Mouse (Mus musculus) 3T3-L1 (cell line): Measurements from ENCODE around the gene Rnf126.
A peak's percentile ranks its signal among the peaks of the same experiment; 100 is the strongest.

ENCODE experiments used
- DNase-seq: peaks from one replicate; pipeline ENCODE4 v3.0.0-alpha.2; 2015; ENCODE audit warnings: low read depth, low spot score

Gene Rnf126

DNA sequence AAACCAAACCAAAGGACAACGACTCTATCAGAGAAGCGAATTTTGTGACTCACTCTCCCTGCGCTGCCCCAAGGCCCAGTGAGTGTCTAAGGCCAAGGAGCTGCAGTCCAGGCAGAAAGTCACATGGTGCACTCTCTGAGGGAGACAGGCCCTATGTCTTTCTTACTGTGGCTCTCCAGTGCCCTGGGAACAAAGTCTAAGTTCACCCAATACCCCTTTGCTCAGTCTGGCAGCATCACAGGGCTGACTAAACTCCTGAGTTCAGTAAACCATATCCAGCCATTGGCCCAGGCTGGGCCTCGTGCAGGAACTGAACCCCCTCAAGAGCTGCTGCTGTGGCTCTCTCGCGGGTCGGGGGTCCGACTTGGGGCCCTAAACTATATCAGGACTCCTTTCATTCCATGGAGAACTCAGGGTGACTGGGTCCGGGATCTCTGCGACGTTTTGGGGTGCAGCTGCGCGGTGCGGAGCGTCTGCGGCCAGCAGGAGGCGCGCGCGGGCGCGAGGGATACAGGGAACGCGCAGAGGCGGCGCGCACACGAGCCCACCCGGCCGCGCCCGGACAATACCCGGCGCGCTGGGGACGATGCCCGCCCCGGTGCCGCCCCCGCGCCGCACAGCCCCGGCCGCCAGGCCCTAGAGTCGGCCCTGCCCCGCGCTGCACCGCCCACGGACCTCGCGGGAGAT is 26.4 kb upstream of the Rnf126 start, which contains the start of gene Palm:
Gene Palm, plus strand, starts transcription at position 522 of the 687 bp plus-strand sequence.
- peak; percentile 66 for DNase-seq

DNA sequence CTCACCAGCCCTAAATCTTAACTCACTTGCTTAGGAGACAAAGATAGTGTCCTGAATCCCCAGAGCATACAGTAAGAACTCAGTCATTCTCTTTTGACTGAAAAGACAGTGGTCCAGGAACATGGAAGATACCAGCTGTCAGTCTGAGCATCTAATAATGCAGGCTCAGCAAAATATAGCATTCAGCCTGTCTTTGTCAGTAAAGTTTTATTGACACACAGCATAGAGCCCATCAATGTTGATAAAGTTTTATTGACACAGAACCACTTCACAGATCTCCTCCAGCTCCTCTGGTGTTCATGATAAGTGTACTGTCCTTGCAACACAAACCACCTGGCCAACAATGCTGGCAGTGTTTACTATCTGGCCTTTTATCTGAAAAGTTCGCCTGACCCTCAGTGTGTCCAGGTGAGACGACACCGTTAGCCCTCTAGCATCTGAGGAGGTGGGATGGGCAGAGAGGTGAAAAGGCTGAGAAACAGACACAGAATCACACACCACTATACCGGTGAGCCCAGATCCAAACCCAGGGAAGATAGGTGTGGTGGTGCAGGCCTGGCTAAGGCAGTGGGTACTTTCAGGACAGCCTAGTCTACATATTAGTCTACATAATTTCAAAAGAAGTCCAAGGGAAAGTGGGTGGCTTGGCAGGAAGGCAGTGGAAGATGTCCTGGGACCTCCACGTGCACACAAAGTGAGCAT is 25.7 kb upstream of the Rnf126 start:
- DNase-seq: no peak

DNA sequence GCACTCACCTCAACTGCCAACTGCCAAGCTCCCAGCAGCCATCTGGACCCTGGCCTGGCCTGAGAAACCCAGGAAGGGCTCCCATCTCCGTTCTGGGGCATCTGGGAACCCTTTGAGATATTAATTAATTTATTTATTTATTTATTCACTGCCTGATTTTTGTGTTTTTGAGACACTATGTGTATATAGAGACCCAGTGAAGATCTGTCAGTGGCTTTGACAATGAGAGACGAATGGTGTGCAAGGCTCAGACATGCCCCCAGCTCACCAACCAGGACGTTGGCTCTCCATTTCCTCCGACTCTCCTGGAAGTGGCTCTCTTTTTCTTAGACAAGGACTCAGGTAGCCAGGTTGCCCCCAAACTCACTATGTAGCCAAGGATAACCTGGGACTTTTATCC is 24.1 kb upstream of the Rnf126 start, which contains the start of gene Prss57:
Gene Prss57, minus strand, starts transcription at position 101 of the 400 bp plus-strand sequence.
- no peak for DNase-seq

DNA sequence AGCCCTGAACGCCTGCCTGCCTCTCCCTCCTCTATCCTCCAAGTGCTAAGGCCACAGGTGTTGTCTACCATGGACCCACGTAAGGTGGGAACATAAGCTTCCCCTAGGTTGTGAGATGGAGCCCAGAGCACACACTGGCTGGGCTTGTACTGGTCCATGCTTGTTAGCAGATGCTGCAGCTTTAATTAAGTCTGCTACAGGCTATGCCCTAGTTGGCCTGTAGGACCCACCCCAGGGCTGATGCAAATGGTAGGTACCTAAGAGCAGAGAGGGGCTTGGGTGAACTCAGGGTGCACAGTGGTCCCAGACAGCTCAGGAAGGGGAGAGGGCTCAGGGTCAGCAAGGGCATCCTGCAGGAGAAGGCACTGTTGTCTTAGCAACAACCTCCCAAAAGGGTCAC is 22.8 kb upstream of the Rnf126 start:
- no peak for DNase-seq

DNA sequence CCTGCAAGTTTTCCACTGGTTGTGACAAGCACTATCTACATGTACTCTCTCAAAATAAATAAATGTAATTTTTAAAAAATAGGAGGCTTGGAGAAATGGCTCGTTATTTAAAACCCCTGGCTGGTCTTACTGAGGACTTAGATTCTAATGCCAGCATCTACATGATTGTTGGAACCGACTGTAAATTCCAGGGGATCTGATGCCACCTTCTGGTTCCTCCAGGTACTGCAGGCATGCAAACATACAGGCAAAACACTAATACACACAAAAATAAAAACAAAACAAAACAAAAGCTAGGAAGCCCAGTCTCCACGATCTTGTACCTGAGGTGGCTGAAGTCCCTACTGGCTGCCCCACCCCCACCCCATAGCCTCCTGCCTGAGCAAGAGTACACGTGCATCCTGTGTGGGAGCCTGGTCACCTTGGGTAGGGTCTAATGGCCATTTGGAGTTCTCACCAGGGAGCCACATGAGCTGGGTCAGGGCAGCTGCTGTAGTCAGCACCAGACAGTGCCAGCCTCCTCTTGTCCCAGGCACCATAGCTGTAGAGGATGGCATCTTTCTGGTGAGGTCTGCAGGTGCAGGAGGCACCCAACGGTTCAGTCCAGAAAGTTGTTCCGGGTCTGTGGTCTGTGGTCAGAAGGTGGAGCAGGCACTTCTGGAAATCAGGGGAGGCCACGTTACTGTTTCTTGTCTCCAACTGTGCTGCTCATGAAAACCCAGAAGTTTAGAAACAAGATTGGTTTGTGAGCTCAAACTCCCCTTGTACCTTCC is 21.8 kb upstream of the Rnf126 start:
- peak; percentile 88 for DNase-seq

DNA sequence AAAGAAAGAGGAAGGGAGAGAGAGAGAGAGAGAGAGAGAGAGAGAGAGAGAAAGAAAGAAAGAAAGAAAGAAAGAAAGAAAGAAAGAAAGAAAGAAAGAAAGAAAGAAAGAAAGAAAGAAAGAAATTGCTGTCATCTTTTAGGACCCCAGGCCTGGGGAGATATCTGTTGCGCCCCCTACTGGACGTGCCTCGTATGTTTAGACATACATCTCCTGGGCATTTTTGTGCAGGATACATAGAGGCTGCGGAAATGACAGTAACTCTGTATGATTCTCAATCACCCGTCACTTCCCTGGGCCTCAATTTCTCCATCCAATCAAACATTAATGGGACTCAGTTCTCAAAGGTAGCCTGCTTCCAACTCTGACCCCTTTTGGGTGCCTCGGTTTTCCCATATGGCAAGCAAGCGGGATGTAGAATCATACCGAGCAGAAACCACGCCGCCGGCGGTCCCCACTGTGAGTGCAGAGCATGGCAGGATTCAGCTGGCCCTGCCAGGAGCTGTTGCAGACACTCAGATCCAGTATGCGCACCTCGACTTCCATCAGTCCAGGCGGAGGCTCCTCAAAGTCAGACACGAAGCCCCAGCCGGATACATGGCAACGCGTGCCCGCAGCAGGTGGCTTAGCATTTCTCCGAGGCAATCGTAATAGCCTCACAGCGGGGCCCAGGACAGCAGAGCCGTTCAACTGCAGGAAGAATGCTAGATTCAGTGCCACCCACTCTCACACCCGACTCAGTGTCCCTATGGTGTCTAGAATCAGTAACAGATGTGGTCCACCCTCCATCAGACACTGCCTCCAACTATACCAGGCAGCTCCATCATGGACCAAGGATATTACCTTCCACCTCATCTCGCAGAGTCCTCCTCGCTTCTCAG is 17.4 kb upstream of the Rnf126 start:
- DNase-seq: peak; percentile 51

DNA sequence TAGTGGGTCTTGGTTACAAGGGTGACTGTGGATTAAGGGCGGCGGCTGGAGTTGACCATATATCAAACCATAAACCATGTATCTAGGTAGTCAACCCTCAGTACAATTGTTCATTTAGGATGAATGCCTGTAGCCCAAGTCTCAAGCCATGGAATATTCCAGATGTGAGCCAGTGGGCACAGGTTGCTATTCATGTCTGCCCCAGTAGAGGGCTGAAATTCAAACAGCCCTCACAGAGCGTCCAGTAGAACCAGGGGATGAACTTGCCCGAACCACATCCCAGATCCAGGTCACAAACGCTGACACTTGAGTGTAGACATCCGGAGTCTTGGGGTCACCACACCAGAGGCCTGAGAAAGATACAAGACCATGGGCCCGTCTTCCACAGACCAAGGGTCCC is 16.3 kb upstream of the Rnf126 start:
- peak; percentile 62 for DNase-seq

DNA sequence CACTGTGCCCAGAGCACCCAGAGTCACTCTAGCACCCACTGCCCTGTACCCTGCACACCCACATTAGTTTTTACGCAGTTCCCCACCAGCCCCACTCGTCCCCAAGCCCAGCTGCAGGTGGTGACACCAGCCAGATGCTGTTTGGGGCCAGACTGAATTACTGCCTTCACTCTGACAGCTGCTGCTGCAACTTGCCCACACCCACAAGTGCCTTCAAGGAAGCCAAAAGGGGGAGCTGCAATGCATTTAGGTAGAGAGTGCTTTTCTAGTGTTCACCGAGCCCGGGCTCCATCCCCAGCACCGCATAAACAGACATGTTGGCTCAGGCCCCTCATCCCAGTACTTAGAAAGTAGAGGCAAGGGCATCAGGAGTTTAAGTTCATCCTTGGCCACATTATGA is 15.2 kb upstream of the Rnf126 start:
- DNase-seq: no peak

DNA sequence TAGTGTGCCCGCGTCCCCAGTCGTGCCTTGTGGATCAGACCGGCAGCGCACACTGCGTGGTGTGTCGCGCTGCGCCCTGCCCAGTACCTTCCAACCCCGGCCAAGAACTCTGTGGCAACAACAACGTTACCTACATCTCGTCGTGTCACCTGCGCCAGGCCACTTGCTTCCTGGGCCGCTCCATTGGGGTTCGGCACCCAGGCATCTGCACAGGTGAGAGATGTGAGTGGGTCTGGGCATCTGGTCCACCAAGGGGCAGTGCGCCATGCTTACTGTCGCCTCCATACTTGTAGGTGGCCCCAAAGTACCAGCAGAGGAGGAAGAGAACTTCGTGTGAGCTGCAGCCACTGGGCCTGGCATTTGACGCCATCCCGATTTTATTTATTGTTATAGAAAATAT is 14.4 kb upstream of the Rnf126 start:
- DNase-seq: no peak

DNA sequence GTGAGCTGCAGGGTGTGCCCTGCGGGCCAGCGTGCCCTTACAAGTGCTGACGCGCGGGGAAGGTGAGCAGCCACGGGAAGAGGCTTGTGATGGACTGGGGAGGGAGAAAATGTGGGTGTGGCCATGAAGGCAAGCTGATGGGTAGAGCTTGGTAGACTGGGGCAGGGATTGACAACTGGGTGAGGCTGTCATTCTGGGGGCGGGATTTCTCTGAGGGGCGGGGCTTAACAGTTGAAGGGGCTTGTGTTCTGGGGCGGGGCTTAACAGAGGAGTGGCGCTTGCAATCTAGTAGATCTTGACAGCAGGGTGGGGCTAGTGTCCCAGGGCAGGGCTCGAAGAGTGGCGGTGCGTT is 13.9 kb upstream of the Rnf126 start:
- DNase-seq: no peak

DNA sequence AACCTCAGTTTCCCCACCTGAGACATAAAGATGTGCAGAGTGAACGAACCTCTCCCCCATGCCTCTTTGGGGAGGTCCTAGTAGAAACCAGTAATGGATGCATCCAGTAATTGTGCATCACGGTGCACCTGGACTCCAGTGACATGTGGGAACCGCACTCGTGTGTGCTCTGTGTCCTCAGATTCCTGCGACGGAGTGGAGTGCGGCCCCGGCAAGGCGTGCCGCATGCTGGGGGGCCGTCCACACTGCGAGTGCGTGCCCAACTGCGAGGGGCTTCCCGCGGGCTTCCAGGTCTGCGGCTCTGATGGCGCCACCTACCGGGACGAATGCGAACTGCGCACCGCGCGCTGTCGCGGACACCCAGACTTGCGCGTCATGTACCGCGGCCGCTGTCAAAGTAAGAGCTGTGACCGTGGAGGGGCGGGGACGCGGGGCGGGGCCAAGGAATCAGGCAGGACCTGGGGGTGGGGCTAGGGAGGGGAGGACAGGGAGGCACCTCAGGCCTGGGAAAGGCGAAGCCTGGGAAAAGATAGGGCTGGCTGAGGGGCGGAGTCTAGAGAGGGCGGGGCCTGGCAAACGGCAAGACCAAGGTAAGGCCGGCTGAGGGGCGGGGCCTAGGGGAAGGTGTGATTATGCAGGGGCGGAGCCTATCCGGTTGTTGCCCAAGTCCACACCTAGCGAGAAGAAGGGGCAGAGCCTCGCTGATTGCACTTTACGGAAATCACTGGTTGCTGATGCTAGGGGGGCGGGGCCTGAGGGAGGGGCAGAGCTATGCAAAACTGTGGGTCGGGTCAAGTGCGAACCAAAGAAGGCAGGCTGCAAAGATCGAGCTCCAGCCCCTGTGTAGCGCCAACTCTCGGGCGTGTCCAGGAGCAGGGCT is 13.3 kb upstream of the Rnf126 start:
- DNase-seq: no peak

DNA sequence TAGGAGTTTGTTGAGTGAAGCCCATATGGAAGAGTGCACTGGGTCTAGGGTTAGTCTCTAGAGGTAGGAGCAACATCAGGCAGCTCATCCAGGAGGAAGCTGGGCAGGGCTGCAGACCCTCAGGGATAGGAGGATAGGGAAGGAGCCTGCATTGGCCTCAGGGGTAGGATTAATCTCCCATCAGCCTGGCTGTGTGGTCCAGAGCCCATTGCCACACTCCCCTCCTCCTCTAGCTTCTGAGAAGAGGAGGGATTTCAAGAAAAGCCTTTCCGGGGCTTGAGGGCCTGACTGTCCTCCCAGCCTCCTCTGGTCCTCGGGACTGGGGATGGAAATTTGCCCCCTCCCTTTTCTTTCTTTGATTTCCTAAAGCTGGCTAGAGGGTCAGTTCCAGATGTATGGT is 12.4 kb upstream of the Rnf126 start:
- DNase-seq: no peak

DNA sequence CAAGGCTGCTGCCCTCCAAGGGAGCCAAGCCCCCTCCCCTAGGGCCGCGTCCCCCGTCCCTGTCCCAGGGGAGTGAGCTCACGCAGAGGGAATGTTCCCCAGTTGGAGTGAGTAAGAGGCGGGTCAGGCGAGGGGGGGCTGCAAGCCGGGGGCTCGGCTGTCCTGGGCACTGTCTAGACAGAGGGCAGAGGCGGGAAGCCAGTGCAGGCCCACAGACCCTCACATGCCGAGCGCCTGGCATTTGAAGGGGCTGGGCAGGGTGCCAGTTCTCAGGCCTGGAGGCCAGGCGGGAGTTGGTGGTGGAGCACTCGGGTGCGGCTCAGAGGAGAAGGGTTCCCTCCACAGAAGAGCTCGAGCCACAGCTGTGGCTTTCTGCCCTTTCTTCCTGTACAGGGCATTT is 11.3 kb upstream of the Rnf126 start:
- DNase-seq: no peak

DNA sequence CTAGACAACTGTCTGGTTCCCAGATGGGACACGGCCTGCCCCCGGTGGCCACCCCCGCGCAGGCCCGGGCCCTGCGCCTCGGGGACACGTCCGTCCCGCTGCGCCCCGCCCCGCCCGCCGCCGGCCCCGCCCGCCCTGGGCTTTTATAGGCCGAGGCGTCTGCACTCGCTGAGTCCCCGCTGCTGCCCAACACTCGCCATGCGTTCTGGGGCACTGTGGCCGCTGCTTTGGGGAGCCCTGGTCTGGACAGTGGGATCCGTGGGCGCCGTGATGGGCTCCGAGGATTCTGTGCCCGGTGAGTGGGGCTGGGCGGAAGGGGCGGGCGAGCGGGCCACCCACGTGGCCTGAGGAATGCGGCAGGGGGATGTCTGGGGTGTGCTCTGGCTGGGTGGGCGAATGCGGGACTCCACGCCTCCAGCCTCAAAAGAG is 10.4 kb upstream of the Rnf126 start, which contains the start of gene Fstl3:
Gene Fstl3, plus strand, starts transcription at position 170 of the 429 bp plus-strand sequence.
- no peak for DNase-seq

DNA sequence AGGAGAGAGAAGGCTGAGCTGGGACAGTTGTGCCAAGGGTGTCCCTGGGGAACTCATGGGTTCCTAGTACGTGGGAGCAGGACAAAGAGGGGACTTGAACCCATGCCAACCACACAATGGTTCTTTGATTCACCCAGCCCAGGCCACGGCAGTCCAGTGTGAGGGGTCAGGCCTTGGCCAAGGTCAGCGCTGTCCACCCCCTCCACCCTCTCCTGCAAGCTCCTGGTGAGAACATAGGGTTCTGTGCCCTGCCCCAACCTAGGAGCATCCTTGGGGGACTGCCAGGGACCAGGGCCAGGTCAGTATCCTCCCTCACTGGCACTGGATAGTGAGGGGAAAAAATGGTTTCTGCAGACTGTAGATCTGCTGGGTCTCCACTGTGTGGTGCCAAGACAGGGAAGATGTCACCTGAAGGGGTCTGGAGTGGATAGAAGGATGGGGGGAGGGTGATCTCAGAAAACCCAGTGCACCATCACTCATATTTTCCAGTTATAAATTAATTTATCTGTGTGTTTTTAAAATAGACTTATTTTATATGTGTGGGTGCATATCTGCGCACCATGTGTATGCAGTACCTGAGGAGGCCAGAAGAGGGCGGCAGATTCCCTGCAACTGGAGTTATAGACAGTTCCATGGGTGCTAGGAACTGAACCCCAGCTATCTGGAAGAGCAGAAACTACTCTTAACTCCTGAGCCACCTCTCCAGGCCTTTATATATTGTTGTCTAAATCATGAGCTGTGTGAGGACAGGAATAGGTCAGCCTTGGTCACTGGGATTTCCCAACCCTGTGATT is 7.9 kb upstream of the Rnf126 start:
- no peak for DNase-seq

DNA sequence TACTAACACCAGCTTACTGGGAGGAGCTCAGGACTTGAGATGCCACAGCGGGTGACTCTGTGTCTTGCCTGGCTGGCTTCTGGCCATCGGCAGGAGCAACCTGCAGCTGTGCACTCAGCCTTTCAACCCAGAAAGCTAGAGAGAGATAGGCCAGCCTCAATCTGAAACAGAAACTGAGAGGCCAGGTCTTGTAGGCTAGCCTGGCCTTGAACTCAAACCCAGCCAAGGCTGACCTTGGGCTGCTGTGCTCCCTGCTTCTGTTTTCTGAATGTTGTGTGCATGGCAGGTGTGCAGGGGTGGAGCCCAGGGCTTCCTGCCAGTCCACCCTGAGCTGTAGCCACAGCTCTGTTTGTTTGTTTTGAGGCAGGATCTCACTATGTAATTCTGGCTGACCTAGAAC is 6.5 kb upstream of the Rnf126 start:
- no peak for DNase-seq

DNA sequence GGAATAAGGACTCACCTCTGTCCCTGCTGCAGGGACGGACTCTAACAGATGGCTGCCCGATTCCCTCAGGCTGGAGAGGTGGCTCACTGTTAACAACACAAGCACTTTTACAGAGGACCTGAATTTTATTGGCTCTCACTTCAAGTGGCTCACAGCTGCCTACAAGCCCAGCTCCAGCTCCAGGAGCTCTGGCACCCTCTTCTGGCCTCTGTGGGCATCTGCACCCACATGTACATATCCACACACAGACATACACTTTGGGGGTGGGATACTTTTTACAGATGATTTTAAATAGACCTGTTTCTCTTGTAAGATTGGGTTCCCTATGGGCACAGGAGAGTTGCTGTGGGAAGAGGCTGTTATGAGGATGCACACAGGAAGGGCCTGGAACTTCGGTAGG is 5.6 kb upstream of the Rnf126 start:
- no peak for DNase-seq

DNA sequence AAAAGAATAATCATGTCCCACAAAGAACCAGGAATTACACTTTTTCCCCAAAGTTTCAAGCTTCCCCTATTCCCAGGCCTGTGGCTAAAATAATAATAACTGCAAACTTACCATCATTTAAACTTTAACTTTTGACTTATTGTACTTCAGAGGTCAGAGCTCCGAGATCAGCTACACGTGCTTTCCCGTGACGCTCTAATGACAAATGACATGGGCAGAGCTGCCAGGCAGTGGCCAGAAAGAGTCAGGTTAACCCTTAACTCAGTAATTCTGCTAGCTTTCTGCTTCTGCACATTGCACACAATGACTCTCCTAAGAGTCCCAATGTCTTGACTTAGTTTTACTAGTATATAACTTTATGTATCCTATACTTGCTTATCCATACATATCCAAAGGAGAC is 2.6 kb upstream of the Rnf126 start:
- no peak for DNase-seq

DNA sequence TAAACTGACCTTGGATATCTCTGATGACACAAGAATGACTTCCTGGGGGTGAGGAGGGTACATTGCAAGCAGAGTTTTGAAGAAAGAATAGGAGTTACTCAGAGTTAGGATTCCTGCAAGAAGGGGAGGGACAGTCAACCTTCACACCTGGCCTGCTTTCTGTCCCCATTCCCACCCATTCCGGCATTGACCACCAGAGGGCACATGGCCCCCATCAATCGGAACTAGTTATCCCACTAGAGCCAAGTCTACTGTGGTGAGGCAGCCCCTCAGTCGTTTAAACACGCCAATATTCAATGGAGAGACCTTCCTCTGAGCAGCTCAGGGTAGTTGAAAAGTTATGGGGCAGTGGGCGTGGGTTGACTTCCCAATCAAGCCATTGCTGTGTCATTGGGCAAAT is 1.6 kb upstream of the Rnf126 start:
- peak; percentile 81 for DNase-seq
